Mouse (Mus musculus) spleen, adult 2 months (tissue): ENCODE results near the gene Gm14862. TPM values are rescaled to one million over a fixed set of nuclear protein-coding genes. Genes with fewer than 3 reads are reported as not detected.

Experiments used
- DNase-seq, 2 experiments: peaks; one replicate each; pipeline versions ENCODE4 v3.0.0 to v3.0.0-alpha.2; 2012 to 2021; ENCODE audit warnings: low spot score in 2 of 2, low read depth in 1 of 2
- H3K27ac ChIP-seq: fragments of 200-500 bp; 2 replicates; pipeline ENCODE4 v1.5.1; 2012; ENCODE audit warnings: low read length, inconsistent platforms; ENCODE audit not compliant: insufficient read depth
- H3K27me3 ChIP-seq: fragments of 200-500 bp; 2 replicates; pipeline ENCODE4 v1.6.1; 2012; ENCODE audit warnings: mild to moderate bottlenecking, moderate library complexity, low read length, inconsistent platforms; ENCODE audit not compliant: control insufficient read depth, insufficient read depth
- H3K36me3 ChIP-seq: fragments of 200-500 bp; 2 replicates; pipeline ENCODE4 v1.6.1; 2012; ENCODE audit warnings: mild to moderate bottlenecking, low read length, inconsistent platforms; ENCODE audit not compliant: control insufficient read depth, insufficient read depth
- H3K4me1 ChIP-seq: fragments of 200-500 bp; 2 replicates; pipeline ENCODE4 v1.6.1; 2011; ENCODE audit warnings: inconsistent platforms; ENCODE audit not compliant: control insufficient read depth, insufficient read depth, insufficient read length
- H3K4me3 ChIP-seq: fragments of 200-500 bp; 2 replicates; pipeline ENCODE4 v1.5.1; 2011; ENCODE audit warnings: mild to moderate bottlenecking, inconsistent platforms; ENCODE audit not compliant: insufficient read depth, insufficient read length; ENCODE audit errors: extremely low read depth
- CTCF ChIP-seq: fragments of 200-500 bp; IDR thresholded peaks from 2 replicates; pipeline ENCODE4 v1.5.1; 2011; ENCODE audit warnings: mild to moderate bottlenecking, inconsistent platforms; ENCODE audit not compliant: insufficient read depth, insufficient read length, insufficient replicate concordance; ENCODE audit errors: extremely low read depth
- POLR2A ChIP-seq: fragments of 200-500 bp; IDR thresholded peaks from 2 replicates; pipeline ENCODE4 v1.6.1; 2011; ENCODE audit warnings: low read depth, low read length, inconsistent platforms
- WGBS: fragments of 180-500 bp; shearing (Covaris S2); methylation state at CpG from one replicate; pipeline ENCODE4 v1.1.7; 2018; 5-methylcytosine and 5-hydroxymethylcytosine counted together
- polyA plus RNA-seq: library from polyadenylated mRNA; depleted of rRNA; stranded (reverse); fragments of >200 nt; gene quantifications from 2 replicates; pipeline ENCODE4 v1.2.3, GENCODE M21; 2012; rRNA removed

The Gm14862 gene
- polyA plus RNA-seq, 1 experiment: 0.09 TPM

- peaks cover 5% of the 10 kb centered on the region; the same call in 1 of the 2 replicates for H3K27me3 ChIP-seq
- TF ChIP-seq CTCF: no peak
- no peak for TF ChIP-seq POLR2A
- H3K36me3 ChIP-seq: no peaks in the 10 kb centered on the region
- peaks cover 8% of the 10 kb centered on the region for H3K4me1 ChIP-seq
- WGBS: 75% methylated on average over 7 of the region's 7 CpGs
- DNase-seq: no peak
- H3K4me3 ChIP-seq: no peak overlapping the region
- H3K27ac ChIP-seq: no peak overlapping the region
Measured at GRCm38 (mm10) chrX:9202781-9203405, 53.8 kb downstream of the Gm14862 start.

GRCm38 (mm10) chrX:9201954-9202353 is 54.7 kb downstream of the Gm14862 start:
- Histone ChIP-seq H3K4me1 (peaks cover 8% of the 10 kb centered on the region), H3K27me3 (peaks cover 5% of the 10 kb centered on the region; the same call in 1 of the 2 replicates), H3K27ac (no peak overlapping the region), H3K36me3 (no peaks in the 10 kb centered on the region), H3K4me3 (no peak overlapping the region)
- 77% methylated on average over 2 of the region's 2 CpGs for WGBS
- TF ChIP-seq POLR2A (no peak), CTCF (no peak)
- DNase-seq: no peak

Other genes with a start within 250 kb of the Gm14862 start
- gene Fthl17e, start 223.4 kb downstream of the Gm14862 start, polyA plus RNA-seq: not detected in 2 replicates
- not detected in 2 replicates for gene Fthl17f, start 193.9 kb downstream of the Gm14862 start, polyA plus RNA-seq
- gene 4930402K13Rik, start 152.3 kb downstream of the Gm14862 start, polyA plus RNA-seq: not detected in 2 replicates
- gene Lancl3, start 57.0 kb downstream of the Gm14862 start, polyA plus RNA-seq: 0.15 and 0.34 TPM in 2 replicates
- gene Xk, start 15.9 kb upstream of the Gm14862 start, polyA plus RNA-seq: 2.2 and 3.6 TPM in 2 replicates
- 0.37 and 0.93 TPM in 2 replicates for gene H2al1m, start 26.9 kb upstream of the Gm14862 start, polyA plus RNA-seq
- not detected in 2 replicates for gene H2al1k, start 93.7 kb upstream of the Gm14862 start, polyA plus RNA-seq
- 10.2 and 11.8 TPM in 2 replicates for gene Cybb, start 230.9 kb upstream of the Gm14862 start, polyA plus RNA-seq